Mouse (Mus musculus) ovary, postnatal 36 days (tissue): ENCODE measurements around the gene Gkap1.

Experiments
- DNase-seq: peaks from one replicate; pipeline ENCODE4 v3.0.0; 2022; ENCODE audit warnings: low spot score, mixed read lengths

Gkap1 gene

GRCm38 (mm10) chr13:58263546-58263945, 12.0 kb downstream of the Gkap1 start:
- no peak for DNase-seq

- DNase-seq: no peak
These were observed 13.8 kb downstream of the Gkap1 start for GRCm38 (mm10) chr13:58261674-58262073.

- DNase-seq: no peak
These were observed 22.2 kb downstream of the Gkap1 start for GRCm38 (mm10) chr13:58253268-58253667.

GRCm38 (mm10) chr13:58248957-58249356, 26.5 kb downstream of the Gkap1 start:
- no peak for DNase-seq

- DNase-seq: no peak
These were observed 39.0 kb downstream of the Gkap1 start for GRCm38 (mm10) chr13:58236536-58236935.

- peak; percentile 50 for DNase-seq
These were observed 42.9 kb downstream of the Gkap1 start for GRCm38 (mm10) chr13:58232611-58233010.

GRCm38 (mm10) chr13:58232070-58232469, 43.4 kb downstream of the Gkap1 start:
- no peak for DNase-seq

GRCm38 (mm10) chr13:58228624-58229023, 46.9 kb downstream of the Gkap1 start:
- no peak for DNase-seq

- DNase-seq: no peak
These were observed 49.8 kb downstream of the Gkap1 start for GRCm38 (mm10) chr13:58225694-58226093.

GRCm38 (mm10) chr13:58220206-58220605, 55.3 kb downstream of the Gkap1 start:
- no peak for DNase-seq

- DNase-seq: no peak
These were observed 58.0 kb downstream of the Gkap1 start for GRCm38 (mm10) chr13:58217536-58217935.

- no peak for DNase-seq
These were observed 59.1 kb downstream of the Gkap1 start for GRCm38 (mm10) chr13:58216395-58216794.

GRCm38 (mm10) chr13:58215592-58216341, 59.7 kb downstream of the Gkap1 start, which contains the start of gene Ubqln1:
TSS of gene Ubqln1 (minus strand) at chr13:58215653.
- peak; percentile 88 for DNase-seq

GRCm38 (mm10) chr13:58215253-58215591, 60.3 kb downstream of the Gkap1 start:
- DNase-seq: no peak

GRCm38 (mm10) chr13:58214346-58215252, 60.9 kb downstream of the Gkap1 start:
- DNase-seq: no peak

- DNase-seq: no peak
These were observed 61.7 kb downstream of the Gkap1 start for GRCm38 (mm10) chr13:58213801-58214200.

- no peak for DNase-seq
These were observed 63.0 kb downstream of the Gkap1 start for GRCm38 (mm10) chr13:58212530-58212929.

GRCm38 (mm10) chr13:58210441-58210840, 65.1 kb downstream of the Gkap1 start:
- DNase-seq: no peak

GRCm38 (mm10) chr13:58206084-58206483, 69.4 kb downstream of the Gkap1 start:
- DNase-seq: no peak

GRCm38 (mm10) chr13:58204986-58205385, 70.5 kb downstream of the Gkap1 start:
- DNase-seq: no peak

GRCm38 (mm10) chr13:58204202-58204601, 71.3 kb downstream of the Gkap1 start:
- DNase-seq: no peak

GRCm38 (mm10) chr13:58202903-58203302, 72.6 kb downstream of the Gkap1 start:
- DNase-seq: no peak

GRCm38 (mm10) chr13:58201908-58202307, 73.6 kb downstream of the Gkap1 start:
- no peak for DNase-seq
